Mouse (Mus musculus) layer of hippocampus, adult 11-12 months (tissue): ENCODE measurements around the gene Trim63.
"Not testable (repeated sequence)": the region's sequence is repeated elsewhere in the genome, so short reads cannot be mapped to it uniquely, and the experiment has no call there.

Experiments used
- DNase-seq: peaks from one replicate; pipeline ENCODE4 v3.0.0; 2022; ENCODE audit warnings: low spot score

The Trim63 gene

DNA sequence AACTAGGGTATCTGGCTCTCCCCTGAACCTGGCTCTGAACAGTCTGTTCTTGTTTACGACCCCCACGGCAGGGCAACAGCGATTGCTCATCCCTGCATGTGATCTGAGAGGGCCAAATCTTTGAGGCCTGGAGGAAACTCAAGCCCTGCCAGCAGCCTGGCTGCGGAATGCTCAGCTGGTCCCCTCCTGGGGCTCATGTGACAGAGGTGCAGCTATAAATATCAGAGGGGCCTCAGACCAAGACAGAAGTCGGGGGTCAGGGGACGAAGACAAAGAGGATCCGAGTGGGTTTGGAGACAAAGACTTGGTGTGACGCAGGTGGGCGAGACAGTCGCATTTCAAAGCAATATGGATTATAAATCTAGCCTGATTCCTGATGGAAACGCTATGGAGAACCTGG lies at the start of gene Trim63:
TSS of gene Trim63 (plus strand) at position 245 of the 400 bp plus-strand sequence.
- DNase-seq = no peak

DNA sequence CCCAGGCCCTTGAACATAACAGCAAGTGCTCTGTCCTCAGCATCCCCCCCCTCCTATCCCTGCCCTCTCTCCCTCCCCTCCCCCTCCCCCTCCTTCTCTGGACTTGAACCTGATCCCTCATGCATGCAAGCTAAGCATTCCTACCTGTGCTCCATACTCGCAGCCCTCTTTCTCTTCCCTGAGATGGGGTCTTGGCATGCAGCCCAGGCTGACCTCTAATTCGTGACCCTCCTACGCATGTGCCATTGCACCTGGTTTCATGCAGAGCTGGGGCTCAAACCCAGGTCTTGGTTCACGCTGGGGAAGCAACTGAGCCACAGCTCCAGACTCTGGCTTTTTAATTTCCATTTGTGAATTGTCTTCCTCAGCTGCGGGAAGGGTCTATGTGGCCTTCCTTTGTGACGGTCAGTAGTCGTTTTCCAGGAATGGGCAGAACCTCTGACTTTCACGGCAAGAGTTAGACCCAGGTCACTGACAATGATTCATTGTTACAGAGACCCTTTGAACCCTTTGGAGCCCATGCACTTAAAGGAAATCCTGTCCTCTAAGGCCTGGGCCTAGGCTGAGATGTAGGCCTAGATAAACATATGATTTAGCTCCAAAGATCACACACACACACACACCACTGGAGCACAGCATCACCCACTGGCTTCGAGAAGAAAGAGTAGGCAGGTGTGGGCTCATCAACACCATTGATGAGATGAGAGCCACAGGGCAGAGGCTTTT lies 48.9 kb upstream of the Trim63 start:
- no peak for DNase-seq

DNA sequence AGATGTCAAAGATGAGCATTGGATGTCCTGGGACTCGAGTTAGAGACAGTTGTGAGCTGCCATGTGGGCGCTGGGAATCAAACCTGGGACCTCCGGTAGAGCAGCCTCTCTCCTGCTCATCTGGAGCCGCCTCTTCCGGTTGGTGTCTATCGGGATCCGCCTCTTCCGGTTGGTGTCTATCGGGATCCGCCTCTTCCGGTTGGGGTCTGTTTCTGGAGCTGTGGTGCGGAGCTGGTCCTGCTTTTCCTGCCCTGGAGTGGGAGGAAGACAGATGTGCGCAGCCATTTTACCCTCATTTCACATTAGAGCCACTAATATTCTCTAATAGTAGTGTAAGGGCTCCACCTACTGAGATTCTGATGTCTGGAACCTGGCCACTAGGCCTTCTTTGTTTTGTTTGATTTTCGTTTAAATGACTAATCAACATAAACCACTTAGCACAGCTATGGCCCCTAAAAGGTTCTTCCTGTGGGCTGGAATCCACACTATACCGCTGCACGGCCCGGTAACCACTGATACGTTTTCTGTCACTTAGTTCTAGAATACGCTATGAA lies 46.7 kb upstream of the Trim63 start:
- no peak for DNase-seq

DNA sequence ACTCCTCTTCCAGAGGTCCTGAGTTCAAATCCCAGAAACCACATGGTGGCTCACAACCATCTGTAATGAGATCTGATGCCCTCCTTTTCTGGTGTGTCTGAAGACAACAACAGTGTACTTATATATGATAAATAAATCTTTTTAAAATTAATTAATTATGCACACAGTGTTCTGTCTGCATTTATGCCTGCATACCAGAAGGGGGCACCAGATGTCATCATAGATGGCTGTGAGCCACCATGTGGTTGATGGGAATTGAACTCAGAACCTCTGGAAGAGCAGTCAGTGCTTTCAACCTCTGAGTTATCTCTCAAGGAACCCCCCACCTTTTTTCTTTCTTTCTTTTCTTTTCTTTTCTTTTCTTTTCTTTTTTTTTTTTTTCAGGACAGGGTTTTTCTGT lies 45.3 kb upstream of the Trim63 start:
- DNase-seq = not testable (repeated sequence)

DNA sequence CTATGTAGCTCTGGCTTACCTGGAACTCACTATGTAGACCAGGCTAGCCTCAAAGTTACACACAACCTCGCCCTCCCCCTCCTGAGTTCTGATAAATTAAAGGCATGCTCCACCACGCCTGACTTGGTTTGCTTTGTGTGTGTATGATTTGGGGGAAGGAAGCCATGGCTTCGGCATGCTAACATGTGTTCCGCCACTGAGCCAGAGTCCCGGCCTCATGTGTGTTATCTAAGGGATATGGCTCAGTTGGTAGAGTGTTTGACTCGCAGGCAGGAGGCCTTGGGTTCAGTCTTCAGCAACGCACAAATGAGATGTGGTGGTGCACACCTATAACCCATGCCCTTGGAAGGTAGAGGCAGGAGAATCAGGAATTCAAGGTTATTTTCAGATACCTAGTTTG lies 42.9 kb upstream of the Trim63 start:
- DNase-seq = no peak

DNA sequence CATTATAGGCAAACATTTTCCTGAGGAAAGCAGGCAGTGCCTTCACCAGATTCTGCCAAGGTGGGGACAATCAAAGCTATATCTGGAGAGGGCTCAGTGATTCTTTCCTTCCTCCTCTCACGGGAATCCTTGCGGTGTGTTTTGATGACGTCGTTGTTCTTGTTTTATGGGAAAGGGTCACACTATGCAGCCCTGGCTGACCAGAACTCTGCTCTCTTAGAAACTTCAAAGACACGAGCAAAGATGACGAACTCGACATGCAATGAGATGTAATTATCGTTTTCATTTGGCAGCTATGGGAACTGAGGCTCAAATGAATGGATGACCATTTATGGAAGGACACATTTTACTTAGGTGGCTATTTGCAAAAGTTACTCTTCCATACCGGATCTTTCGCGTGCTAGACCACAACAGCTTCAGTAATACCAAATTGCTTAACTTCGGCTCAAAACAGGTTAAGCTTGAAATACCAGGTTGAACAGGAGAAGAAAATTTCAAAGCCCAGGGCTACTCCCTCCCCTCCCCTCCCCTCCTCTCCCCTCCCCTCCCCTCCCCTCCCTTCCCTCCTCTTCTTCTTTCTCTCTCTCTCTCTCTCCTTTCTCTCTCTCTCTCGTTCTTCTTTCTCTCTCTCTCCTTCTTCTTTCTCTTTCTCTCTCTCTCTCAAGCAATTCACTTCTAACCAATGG lies 42.0 kb upstream of the Trim63 start:
- DNase-seq = no peak

DNA sequence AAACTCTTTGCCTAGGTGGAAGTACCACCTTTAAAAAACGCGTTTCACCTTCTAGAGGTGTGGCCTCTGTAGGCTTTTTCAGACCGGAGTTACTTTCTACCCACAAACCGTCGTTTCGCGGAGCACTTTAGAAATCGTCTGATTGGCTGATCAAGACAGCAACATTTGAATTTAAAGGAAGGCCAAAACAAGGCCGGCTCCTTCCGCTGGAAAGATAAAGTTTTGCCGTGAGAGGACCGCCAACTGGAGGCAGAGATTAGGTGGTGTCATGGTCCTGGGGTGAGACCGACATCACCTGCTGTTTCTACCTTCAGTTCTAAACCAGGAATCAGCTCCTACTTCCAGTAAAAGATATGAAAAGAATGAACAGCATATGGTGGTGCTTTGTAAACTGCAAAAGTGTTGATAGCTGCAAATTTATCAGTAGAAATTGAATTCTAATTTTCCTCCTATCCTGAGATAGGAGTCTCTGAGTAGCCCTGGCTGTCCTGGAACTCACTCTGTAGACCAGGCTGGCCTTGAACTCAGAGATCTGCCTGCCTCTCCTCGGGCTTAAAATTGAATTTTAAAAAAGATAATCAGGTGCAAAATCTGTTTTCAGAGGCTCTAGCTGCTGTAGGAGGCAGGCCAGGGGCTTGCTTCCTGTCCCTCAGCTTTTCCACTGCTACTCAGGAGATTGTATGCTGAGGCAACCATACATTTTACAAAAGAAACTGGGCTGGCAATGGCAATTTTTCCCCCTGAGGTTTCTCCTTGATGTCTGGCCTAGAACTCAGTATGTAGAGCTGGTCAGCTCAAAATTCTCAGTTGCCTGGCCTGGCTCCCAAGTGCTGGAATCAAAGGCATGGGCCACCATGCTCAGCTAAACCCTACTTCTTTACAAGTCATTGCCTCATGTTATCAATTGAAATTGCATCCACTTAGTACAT lies 41.2 kb upstream of the Trim63 start:
- no peak for DNase-seq

DNA sequence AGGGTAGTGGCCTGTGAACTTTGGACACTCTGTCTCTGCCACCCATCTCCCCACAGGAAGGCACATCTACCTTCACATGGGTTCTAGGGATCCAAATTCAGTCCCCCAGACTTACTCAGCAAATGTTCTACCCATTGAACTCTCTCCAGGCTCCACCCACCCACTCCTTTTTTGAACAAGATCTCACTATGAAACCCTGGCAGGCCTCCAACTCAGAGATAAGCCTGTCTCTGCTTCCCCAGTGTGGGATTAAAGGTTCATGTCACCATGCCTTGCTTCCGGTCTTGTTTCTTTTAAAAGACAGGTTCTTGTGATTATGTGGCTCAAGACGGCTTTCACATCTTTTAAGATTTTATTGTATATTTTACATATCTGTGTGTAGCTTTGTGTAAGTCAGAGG lies 30.0 kb upstream of the Trim63 start:
- DNase-seq = no peak

DNA sequence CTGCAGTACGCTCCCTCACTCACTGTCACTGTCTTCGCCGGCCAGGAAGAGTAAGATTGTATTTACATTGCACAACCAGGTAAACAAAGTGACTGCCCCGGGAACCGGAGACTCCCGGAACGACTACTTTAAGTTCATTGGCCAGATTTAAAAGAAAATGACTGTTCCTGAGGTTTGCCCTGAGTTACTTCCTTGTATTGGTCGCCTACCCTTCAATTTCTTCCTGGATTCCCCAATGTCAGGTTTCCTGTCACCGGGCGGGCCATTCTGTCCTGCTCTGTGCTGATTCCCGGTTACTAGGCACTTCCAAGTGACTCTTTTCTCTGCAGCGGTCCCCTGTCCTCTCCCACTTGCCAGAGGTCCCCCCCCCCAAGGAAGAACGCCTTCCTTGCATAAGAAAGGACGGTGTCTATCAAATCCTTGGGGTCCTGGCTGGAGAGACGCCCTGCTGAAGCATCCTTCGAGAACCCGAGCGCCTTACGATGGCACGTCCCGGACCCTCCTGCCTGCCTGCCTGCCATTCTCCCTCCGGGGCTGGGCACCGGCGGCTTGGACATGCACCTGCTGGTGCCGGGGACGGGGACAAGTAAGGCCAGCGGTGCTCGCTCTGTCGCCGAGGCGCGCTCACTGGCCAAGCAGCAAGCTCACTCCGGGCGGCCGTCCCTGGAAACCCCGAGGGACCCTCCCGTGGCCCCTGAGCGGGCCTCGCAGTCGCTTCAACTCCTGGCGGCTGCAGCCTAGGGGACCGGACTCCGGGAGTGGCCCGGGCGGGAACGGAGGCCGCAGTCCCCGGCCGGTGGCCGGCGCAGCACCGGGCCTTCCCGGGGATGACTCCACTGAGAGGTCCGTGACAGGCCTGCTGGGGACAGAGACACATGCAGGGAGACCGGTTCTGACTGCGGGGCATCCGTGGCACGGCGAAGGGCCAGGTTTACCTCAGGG lies 28.4 kb upstream of the Trim63 start:
- DNase-seq = peak; percentile 24

DNA sequence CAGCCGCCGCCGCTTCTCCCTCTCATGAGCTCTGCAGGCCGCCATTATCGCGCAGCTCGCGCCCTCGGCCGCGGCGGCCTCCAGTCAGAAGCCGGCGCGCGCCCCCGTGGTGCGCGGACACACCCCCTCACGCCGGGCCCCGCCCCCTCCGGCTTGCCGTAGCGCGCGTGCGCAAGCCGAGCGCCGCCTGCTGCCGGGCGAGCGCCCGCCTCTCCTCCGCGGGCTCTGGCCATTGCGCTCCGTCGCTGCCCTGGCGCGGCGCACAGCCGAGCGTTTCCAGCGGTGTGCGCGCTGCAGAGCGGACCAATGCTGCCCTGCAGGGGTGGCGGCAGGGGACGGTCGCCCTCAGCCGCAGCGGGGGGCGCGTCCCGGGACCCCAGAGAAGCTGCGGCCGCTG lies 27.8 kb upstream of the Trim63 start:
- peak; percentile 95 for DNase-seq

DNA sequence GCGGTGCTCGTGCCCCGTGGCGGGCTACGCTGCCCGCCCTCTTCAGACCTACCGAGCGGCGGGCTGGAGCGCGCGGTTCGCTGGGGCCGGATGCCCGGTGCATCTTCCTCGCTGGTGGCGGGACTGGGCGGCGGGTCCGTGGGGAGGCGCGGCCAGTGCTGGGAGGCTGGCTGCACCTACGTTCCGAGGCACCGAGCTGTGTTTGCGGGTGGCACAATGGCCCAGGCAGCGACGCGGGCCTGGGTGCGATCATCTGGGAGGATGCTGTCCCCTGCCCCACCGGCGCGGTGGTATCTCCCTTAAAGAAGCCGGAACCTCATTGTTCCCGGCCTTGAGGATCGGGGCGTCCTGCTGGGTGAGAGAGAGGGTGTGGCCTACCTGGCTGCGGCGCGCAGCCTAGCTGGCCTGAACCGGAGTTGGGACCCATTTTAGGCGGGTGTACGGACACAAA lies 27.3 kb upstream of the Trim63 start, which contains the start of gene Pdik1l:
TSS of gene Pdik1l (minus strand) at position 321 of the 451 bp plus-strand sequence.
- DNase-seq = peak; percentile 74

DNA sequence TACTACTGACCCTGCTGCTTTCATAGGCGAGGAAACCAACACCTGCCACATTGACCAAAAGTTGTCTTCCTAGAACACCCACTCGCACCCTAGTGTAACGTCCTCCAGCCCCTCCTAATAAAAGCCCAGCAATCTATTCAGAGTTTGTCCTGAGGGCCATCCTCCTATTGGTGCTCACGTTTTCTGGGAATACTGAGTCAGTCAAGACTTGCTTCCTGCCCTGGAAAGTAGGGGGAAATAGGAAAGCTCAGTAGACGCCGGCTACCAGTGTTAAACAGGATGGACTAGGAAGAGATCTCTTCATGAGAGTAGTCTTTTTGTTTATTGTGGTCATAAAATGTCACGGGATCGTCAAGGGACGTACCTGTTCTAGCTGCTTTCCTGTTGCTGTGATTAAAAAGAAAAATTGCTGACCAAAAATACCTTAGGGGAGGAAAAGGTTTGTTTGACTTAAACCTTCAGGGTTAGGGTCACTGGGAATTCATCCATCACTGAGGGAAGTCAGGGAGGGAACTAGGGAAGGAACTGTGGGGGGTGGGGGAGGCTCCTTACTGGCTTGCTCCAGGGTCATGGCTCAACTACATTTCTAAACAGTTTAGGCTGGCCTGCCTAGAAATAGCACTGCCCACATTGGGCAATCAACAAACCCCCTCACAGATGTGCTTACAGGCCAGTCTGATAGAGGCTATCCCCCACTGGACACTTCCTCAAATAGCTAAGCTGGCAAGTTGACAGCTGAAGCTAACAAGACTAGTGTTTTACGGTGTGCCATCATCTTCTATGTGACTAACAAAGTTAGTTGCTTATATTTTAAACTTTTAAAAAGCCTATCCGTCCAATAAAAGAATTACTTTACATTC lies 26.3 kb upstream of the Trim63 start:
- DNase-seq = peak; percentile 38

DNA sequence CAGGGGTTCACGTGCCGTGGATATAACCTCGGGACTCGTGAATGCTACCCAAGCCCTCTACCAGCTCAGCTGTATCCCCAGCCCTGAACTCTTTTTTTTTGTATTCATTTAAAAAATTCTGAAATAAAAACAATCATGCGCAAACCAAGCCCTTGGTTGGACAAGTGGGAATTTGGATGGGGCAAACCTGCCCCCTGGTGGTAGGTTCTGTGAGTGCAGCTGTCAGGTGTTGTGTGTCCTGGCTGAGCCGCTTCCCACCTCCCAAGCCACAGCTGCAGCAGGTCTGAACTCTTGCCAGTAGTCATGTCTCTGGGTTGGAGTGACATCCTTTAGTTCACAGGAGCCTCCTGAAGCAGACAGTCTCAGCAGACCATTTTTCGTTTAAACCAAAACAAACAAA lies 22.9 kb upstream of the Trim63 start:
- DNase-seq = peak; percentile 60

DNA sequence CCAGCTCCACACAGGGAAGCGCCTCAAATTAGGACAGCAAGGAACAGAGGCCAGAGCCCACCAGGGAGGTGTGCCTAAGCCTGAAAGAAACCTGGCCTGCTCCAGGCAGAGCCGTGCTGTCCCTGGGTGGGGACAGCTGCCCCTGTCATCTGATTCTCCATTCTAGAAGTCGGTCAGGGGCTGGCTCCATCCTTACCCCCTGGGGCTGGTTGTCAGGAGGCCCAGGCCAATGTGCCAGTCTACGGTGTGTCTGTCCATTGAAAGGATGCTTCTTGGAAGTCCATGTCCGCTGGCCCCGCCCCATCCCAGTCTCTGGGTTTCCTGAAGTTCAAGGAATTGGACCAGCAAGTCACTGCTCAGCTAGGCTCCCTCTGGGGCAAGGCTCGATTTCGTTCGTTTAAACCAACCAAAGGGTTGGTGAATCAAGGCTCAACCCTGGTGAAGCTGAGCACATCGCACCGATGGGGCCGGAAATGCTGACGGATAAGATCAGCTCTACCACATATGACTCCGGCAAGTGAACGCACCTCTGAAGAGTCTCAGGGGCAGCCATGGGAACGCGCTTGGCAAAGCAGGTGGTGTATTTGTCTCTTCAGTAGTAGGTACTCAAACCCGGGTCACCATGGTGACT lies 21.7 kb upstream of the Trim63 start:
- DNase-seq = no peak

DNA sequence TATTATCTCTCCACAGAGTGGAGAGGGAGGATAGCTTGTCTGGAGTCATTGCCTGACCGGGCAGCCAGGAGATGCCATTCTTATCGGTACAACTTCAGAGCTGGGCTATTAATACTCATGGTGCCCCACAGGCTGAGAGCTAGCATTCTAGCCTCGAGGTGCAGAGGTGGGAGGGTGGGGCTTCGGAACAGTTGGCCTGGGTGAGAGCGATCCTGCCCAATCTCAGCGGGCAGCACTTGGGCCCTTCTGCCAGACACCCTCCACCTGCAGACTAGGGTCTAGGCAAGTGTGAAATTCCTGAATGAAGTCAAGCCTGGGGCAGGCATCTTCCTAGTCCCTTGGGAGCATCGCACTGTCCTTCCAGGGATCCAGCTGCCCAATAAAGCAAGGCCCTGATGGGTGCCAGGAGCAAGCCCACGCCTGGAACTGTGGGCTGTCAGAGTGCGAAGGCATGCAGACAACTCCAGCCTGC lies 21.2 kb upstream of the Trim63 start:
- no peak for DNase-seq

DNA sequence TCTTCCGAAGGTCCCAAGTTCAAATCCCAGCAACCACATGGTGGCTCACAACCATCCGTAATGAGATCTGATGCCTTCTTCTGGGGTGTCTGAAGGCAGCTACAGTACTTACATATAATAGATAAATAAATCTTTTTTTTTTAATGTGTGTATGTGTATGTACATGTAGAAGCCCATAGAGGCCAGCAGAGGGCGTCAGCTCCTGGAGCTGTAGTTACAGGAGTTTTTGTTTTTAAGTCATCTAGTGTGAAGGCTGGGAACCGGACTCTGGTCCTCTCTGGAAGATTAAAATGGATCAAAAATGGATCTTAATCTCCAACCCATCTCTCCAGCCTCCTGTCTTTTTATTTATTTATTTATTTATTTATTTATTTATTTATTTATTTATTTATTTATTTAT lies 18.8 kb upstream of the Trim63 start:
- not testable (repeated sequence) for DNase-seq

DNA sequence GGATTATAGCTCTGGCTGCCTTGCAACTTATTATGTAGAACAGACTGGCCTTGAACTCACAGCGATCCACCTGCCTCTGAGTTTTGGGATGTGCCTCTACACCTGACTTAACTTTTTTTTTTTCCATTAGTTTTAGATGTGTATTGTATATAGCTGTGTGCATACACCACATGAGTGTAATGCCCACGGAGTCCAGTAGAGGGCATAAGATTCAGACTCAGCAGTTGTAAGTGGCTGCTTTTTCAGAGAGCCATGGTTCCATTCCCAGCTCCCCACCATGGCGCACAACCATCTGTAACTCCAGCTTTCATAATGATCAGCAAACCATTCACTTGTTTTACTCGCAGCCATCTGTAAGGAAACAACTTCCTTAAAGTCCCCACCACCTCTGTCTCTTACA lies 18.4 kb upstream of the Trim63 start:
- DNase-seq = no peak

DNA sequence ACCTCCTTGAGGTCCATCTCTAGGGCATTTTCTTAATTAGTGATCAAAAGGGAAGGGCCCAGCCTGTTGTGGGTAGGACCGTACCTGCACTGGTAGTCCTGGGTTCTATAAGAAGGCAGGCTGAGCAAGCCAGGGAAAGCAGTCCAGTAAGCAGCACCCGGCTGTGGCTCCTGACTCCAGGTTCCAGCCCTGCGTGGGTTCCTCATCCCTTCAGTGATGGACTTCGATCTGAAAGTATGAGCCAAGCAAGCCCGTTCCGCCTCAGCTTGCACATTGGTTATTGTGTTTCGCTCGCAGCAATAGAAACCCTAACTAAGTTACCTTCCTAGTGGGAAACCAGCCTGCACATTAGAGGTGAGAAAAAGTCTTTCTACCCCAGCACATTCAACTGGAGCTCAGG lies 17.6 kb upstream of the Trim63 start:
- no peak for DNase-seq
